Mouse (Mus musculus) embryonic facial prominence, embryonic 12.5 days (tissue): Measurements from ENCODE around the gene Ugt2b37. TPM values are rescaled to one million over a fixed set of nuclear protein-coding genes. Genes with fewer than 3 reads are reported as not detected.
"Not testable (repeated sequence)": the region's sequence is repeated elsewhere in the genome, so short reads cannot be mapped to it uniquely, and the experiment has no call there.

Experiments
- ATAC-seq: fragments of 200-750 bp; cut with Nextera tagmentation; 2 replicates; pipeline ENCODE4 v1.8.0; 2017; ENCODE audit not compliant: insufficient number of reproducible peaks, insufficient read depth, low FRiP score, low TSS enrichment
- H3K27ac ChIP-seq: fragments of 300-500 bp; sonication (generic); 2 replicates; pipeline ENCODE4 v1.5.1; 2016; ENCODE audit warnings: mild to moderate bottlenecking
- H3K27me3 ChIP-seq: fragments of 300-500 bp; sonication (generic); 2 replicates; pipeline ENCODE4 v1.6.1; 2016; ENCODE audit warnings: mild to moderate bottlenecking, moderate library complexity
- H3K36me3 ChIP-seq: fragments of 300-500 bp; sonication (generic); 2 replicates; pipeline ENCODE4 v1.6.1; 2016; ENCODE audit warnings: mild to moderate bottlenecking
- H3K4me1 ChIP-seq: fragments of 300-500 bp; sonication (generic); 2 replicates; pipeline ENCODE4 v1.6.1; 2016
- H3K4me2 ChIP-seq: fragments of 300-500 bp; sonication (generic); replicated peaks from 2 replicates; pipeline ENCODE4 v1.6.1; 2016; ENCODE audit warnings: mild to moderate bottlenecking, moderate library complexity
- H3K4me3 ChIP-seq: fragments of 300-500 bp; sonication (generic); 2 replicates; pipeline ENCODE4 v1.5.1; 2016; ENCODE audit warnings: mild to moderate bottlenecking
- H3K9ac ChIP-seq: fragments of 300-500 bp; sonication (generic); 2 replicates; pipeline ENCODE4 v1.6.1; 2016; ENCODE audit warnings: mild to moderate bottlenecking, moderate library complexity
- H3K9me3 ChIP-seq: fragments of 300-500 bp; sonication (generic); 2 replicates; pipeline ENCODE4 v1.6.1; 2016; ENCODE audit warnings: mild to moderate bottlenecking, moderate library complexity
- WGBS: fragments of 180-500 bp; shearing (Covaris S2); methylation state at CpG from one replicate; pipeline ENCODE4 v1.1.7; 2016; 5-methylcytosine and 5-hydroxymethylcytosine counted together
- polyA plus RNA-seq: library from polyadenylated mRNA; unstranded; fragments of >200 nt; fragmentation: Nextera tagmentation; extraction: Ambion mirVana; gene quantifications from 2 replicates; pipeline ENCODE4 v1.2.1, GENCODE M21; 2016

Ugt2b37 gene
- not detected in 2 replicates for polyA plus RNA-seq

DNA sequence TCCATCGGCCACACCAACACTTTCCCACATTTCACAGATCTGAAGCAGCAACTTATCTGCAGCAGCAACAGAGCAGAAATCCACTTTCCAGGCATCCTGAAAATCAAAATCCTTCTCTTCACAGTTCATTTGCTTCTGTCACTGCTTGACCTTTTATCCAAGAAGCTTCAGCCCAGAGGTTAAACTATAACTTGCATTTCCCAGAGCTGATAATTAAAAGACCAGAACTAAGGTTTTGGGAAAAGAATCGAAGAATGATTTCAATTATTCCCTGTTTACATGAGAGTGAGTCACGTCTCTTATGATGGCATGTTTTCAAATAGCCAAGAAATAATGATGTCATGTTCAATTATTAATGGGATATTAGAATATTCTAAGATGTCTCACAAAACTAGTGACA lies at the start of gene Ugt2b37:
Gene Ugt2b37 (minus strand): TSS at position 129 of the 400 bp plus-strand sequence.
- not testable (repeated sequence) for ATAC-seq, H3K27ac ChIP-seq, H3K4me1 ChIP-seq, H3K36me3 ChIP-seq, H3K9ac ChIP-seq, H3K27me3 ChIP-seq, H3K9me3 ChIP-seq, H3K4me3 ChIP-seq, H3K4me2 ChIP-seq
- WGBS = 80% methylated on average over 3 of the region's 3 CpGs

DNA sequence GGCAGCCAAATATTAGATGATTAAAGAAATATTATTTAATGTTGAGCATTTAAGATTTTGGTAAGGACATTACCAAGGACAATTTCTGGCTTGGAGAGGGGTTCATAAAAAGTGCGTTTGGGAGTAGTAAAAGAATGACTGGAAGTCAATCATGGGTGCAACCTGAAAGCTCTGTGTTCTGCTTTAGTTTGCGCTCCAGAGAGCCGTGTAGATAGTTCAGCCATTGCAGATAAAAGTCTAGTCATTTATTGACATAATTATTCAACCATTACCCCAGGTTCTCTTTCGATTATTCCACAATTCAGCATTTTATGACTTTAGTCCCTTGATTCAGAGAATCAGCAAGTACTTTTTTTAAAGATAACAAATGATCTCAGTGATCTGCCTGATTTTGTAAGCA lies 31.6 kb upstream of the Ugt2b37 start:
- WGBS = 87% methylated on average over 4 of the region's 4 CpGs
- H3K9ac ChIP-seq, H3K27ac ChIP-seq, H3K4me2 ChIP-seq, H3K36me3 ChIP-seq, ATAC-seq, H3K4me3 ChIP-seq, H3K27me3 ChIP-seq, H3K9me3 ChIP-seq, H3K4me1 ChIP-seq: not testable (repeated sequence)

DNA sequence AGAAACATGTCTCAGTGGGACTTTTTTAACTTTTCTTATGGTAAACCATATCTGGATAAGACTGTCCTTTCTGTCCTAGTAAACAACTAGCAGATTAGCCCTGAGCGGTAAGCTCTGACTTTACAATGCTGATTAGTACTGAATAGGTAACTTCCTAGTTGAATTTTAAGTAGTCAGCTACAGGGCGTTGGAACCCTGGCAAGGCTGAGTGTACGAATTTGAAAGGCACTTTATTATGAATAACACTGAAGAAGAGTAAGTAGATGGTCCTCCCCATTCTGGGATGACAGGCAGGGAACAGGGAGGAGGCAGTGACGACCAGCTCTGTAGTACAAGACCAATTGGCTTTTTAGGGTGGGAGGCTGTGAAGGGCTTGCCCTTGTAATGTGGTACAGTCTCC lies 21.4 kb upstream of the Ugt2b37 start:
- H3K9me3 ChIP-seq, ATAC-seq, H3K4me2 ChIP-seq, H3K4me1 ChIP-seq, H3K27ac ChIP-seq, H3K4me3 ChIP-seq, H3K36me3 ChIP-seq, H3K27me3 ChIP-seq, H3K9ac ChIP-seq: not testable (repeated sequence)
- 87% methylated on average over 4 of the region's 4 CpGs for WGBS

DNA sequence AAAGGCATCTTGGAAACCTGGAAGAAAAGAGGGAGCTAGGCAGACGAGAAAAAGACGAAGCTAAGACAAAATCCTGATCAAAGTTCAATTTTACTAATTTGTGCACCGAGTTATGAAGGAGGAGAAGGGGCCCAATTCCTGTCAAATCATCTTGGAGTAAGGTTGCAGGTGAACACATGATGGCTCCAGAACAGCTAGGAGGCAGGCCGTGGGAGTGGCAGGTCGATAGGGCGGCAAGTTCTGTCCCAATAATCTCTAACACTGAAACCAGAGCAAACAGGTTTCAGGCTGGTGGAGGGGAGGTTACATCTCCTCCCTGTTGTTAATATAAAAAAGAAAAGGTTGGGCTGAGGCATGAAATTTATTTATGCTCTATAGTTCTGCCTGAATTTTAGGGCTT lies 21.0 kb upstream of the Ugt2b37 start:
- 91% methylated on average over 6 of the region's 6 CpGs for WGBS
- ATAC-seq = no peak
- H3K4me3 ChIP-seq = no peak overlapping the region
- no peaks in the 10 kb centered on the region for H3K9me3 ChIP-seq
- no peaks in the 10 kb centered on the region for H3K4me1 ChIP-seq
- no peak overlapping the region for H3K9ac ChIP-seq
- no peak overlapping the region for H3K4me2 ChIP-seq
- H3K27me3 ChIP-seq = no peaks in the 10 kb centered on the region
- H3K27ac ChIP-seq = no peak overlapping the region
- no peaks in the 10 kb centered on the region for H3K36me3 ChIP-seq

DNA sequence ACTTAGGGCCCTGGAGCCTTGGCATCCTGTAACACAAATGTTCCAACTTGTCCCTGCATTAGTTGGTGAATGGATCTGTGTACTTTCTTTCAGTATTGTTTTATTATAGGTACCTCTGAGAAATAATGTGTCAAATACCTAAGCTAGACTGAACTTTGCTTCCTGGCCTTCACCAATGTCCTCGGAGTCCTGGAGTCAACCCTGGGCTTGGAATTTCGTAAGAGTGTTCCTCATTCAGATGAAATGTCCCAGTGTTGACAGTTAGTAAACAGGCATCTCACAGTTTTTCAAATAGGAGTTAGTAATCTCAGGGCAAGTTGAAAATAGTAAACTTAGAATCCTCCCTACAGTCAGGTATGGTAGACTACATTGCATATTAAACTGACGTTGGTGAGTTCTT lies 1.2 kb upstream of the Ugt2b37 start:
- WGBS = 79% methylated on average over 3 of the region's 3 CpGs
- H3K36me3 ChIP-seq = no peaks in the 10 kb centered on the region
- H3K9me3 ChIP-seq = no peaks in the 10 kb centered on the region

DNA sequence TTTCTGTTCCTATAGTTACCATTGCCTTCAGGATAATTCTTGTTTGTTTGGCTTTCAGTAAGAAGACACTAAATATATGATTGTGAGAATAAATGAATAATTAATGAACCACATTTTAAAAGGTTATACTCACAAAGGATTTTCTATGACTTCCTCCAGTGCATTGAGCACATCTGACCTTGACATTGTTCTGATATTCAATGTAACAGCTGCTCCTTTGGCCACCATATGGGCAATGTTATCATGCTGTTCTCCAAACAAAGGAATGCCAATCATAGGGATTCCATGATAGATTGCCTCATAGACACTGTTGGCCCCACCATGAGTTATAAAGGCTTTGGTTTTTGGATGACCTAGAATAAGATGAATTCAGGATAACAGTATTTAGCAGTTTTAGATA lies 12.5 kb downstream of the Ugt2b37 start:
- H3K9me3 ChIP-seq, H3K27me3 ChIP-seq, H3K4me2 ChIP-seq, H3K27ac ChIP-seq, H3K4me1 ChIP-seq, H3K4me3 ChIP-seq, ATAC-seq, H3K36me3 ChIP-seq, H3K9ac ChIP-seq: not testable (repeated sequence)

More for the DNA sequence above, 1.2 kb upstream of the Ugt2b37 start:
- Histone ChIP-seq H3K4me3 (no peak overlapping the region), H3K27me3 (no peaks in the 10 kb centered on the region), H3K4me2 (no peak overlapping the region), H3K4me1 (no peaks in the 10 kb centered on the region), H3K9ac (no peak overlapping the region), H3K27ac (no peak overlapping the region)
- no peak for ATAC-seq

DNA sequence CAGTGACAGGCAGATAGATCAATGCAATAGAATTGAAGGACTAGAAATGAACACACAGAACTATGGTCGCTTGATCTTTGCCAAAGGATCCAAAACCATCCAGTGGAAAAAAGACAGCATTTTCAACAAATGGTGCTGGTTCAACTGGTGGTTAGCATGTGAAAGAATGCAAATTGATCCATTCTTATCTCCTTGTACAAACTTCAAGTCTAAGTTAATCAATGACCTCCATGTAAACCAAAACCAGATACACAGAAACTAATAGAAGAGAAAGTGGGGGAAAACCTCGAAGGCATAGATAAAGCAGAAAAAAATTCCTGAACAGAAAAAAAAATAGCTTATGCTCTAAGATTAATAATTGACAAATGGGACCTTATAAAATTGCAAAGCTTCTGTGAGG lies 58.2 kb downstream of the Ugt2b37 start:
- not testable (repeated sequence) for ATAC-seq

More for the DNA sequence above, 58.2 kb downstream of the Ugt2b37 start:
- not testable (repeated sequence) for H3K27me3 ChIP-seq, H3K36me3 ChIP-seq, H3K9ac ChIP-seq, H3K4me2 ChIP-seq, H3K27ac ChIP-seq, H3K9me3 ChIP-seq, H3K4me3 ChIP-seq, H3K4me1 ChIP-seq
- 62% methylated on average over 2 of the region's 2 CpGs for WGBS

Other genes starting within 250 kb of the Ugt2b37 start
- gene Ugt2b36, start 162.2 kb downstream of the Ugt2b37 start, polyA plus RNA-seq = not detected in 2 replicates
- gene Ugt2b5, start 114.5 kb downstream of the Ugt2b37 start, polyA plus RNA-seq = not detected in 2 replicates
- gene Ugt2a3, start 82.4 kb upstream of the Ugt2b37 start, polyA plus RNA-seq = not detected in 2 replicates
- gene Ugt2b38, start 169.4 kb upstream of the Ugt2b37 start, polyA plus RNA-seq = not detected in 2 replicates
- gene Ugt2a2, start 227.5 kb upstream of the Ugt2b37 start, polyA plus RNA-seq = 0.45 TPM in 1 of 2 replicates, not detected in the other
- gene Gm43638, start 232.0 kb upstream of the Ugt2b37 start, polyA plus RNA-seq = not detected in 2 replicates
- gene Ugt2a1, start 236.1 kb upstream of the Ugt2b37 start, polyA plus RNA-seq = 3.7 and 4.2 TPM in 2 replicates